Mouse (Mus musculus) cerebellum, adult 2 months (tissue): ENCODE measurements at regions not wholly inside any gene's neighbourhood (a gene's known extent, or its start where the extent isn't known, plus 50 kb on each side); places are given as distances from the start of the nearest gene placed in this dataset.

Experiments used
- DNase-seq, 2 experiments: peaks; one replicate each; pipeline ENCODE4 v3.0.0; 2021
- H3K27ac ChIP-seq: fragments of 200-500 bp; 2 replicates; pipeline ENCODE4 v1.5.1; 2012; ENCODE audit warnings: low read length, control low read depth, inconsistent platforms; ENCODE audit not compliant: insufficient read depth
- H3K27me3 ChIP-seq: fragments of 200-500 bp; 2 replicates; pipeline ENCODE4 v1.6.1; 2012; ENCODE audit warnings: inconsistent platforms, mild to moderate bottlenecking, low read length, moderate library complexity; ENCODE audit not compliant: control insufficient read depth, insufficient read depth
- H3K4me1 ChIP-seq: fragments of 200-500 bp; 2 replicates; pipeline ENCODE4 v1.6.1; 2011; ENCODE audit warnings: low read length; ENCODE audit not compliant: control insufficient read depth, insufficient read depth
- H3K4me3 ChIP-seq: fragments of 200-500 bp; replicated peaks from 2 replicates; pipeline ENCODE3; 2011; ENCODE audit warnings: mild to moderate bottlenecking, low read depth, low read length, control low read depth; ENCODE audit not compliant: insufficient read depth
- CTCF ChIP-seq: fragments of 200-500 bp; IDR thresholded peaks from 2 replicates; pipeline ENCODE4 v1.5.1; 2011; ENCODE audit warnings: low read depth, mild to moderate bottlenecking, control low read depth, low read length, moderate library complexity, borderline replicate concordance; ENCODE audit not compliant: insufficient read depth
- POLR2A ChIP-seq: fragments of 200-500 bp; IDR thresholded peaks from 2 replicates; pipeline ENCODE4 v1.6.1; 2011; ENCODE audit warnings: low read length, control low read depth, borderline replicate concordance; ENCODE audit not compliant: insufficient read depth
- WGBS: fragments of 180-500 bp; shearing (Covaris S2); methylation state at CpG from one replicate; pipeline ENCODE4 v1.1.7; 2018; 5-methylcytosine and 5-hydroxymethylcytosine counted together

DNA sequence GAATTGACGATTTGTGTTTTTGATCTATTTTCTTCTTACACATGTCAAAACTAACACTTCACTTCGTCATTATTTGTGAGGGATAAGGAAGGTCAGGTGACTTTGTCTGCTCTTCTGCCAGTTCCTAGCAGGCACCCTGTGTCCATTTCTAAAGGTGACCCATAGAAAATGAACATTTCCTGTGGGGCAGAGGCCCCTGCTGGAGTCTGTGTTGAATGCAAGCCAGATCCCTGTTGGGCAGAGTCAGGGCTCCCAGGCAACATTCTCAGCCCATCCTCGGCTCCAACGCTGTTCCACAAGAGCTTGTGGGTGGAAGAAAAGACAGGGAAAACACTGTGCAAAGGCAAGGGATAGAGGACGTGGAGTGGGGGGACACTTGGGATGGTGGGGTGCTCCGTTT, 321.2 kb upstream of the Gm5148 start:
- H3K4me1 ChIP-seq: peaks cover 5% of the 10 kb centered on the region; the same call in 1 of the 2 replicates
- DNase-seq: peak in 1 of 2 experiments; percentile 20
- TF ChIP-seq CTCF: no peak
- no peak for TF ChIP-seq POLR2A
- WGBS: 9% methylated on average over 6 of the region's 6 CpGs
- H3K27ac ChIP-seq: no peak overlapping the region
- no peaks in the 10 kb centered on the region; the same call in 1 of the 2 replicates for H3K27me3 ChIP-seq
- no peak overlapping the region for H3K4me3 ChIP-seq

DNA sequence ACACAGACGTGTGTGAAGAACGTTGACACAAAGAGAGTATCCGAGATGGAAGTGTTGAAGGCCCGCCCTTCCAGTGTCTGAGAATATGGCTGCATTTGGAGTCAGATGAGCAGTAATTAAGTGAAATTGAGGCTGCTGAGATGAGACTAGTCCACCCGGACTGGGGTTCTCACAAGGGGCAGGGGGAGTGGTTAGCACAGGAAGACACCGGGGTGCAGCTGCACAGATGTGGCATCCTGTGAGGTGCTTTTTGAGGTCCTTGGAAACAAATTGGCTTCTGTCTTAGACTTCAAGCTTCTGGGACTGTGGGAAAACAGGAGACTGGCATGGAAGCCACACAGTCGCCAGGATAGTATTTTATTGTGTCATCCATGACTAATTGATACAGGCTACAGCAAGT, 320.0 kb upstream of the Gm5148 start:
- TF ChIP-seq POLR2A (no peak), CTCF (no peak)
- peaks cover 5% of the 10 kb centered on the region; the same call in 1 of the 2 replicates for H3K4me1 ChIP-seq
- DNase-seq: no peak
- no peak overlapping the region for H3K4me3 ChIP-seq
- H3K27ac ChIP-seq: no peak overlapping the region
- WGBS: 74% methylated on average over 7 of the region's 7 CpGs
- H3K27me3 ChIP-seq: no peaks in the 10 kb centered on the region

DNA sequence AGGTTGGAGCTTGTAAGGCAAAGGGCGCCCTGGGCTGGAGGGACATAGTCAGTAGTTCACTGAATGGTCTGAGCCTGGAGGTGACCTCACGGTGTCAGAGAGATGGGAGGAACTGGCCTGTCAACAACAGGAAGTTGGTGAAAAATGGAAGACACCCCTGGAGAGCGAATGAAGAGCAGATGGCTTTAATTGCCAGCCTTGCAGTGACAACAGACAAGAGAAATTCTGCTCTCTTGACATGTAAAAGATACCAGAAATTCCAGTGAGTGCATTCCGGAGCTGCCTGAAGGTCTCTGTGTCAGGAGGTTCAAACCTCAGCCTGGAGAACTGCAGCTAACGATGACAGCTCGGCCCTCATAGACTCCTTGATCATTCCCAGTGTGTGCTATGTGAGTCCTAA, 318.3 kb upstream of the Gm5148 start:
- no peak for TF ChIP-seq POLR2A
- TF ChIP-seq CTCF: no peak
- Histone ChIP-seq H3K4me3 (no peak overlapping the region), H3K27ac (no peak overlapping the region), H3K27me3 (no peaks in the 10 kb centered on the region), H3K4me1 (peaks cover 5% of the 10 kb centered on the region; the same call in 1 of the 2 replicates)
- 84% methylated on average over 6 of the region's 6 CpGs for whole genome bisulfite sequencing
- DNase-seq: no peak

DNA sequence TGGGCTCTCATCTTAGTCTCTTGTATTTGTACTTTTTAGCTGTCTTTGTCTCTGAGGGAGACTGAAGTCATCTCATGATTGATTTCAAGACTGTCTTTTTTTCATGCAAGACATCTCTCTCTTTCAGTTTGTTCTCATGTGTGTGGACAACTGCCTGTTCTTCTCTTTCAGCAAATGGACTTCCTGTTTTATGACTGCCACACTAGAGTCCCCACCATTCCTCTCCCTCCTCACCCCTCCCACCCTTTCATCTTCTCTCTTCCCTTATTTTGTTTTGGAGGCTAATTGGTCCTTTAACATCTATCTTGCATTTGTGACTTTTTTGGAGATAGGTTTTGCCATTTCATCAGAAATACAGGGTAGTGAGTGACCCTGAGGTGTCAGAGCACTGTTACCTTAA, 311.8 kb upstream of the Gm5148 start:
- Histone ChIP-seq H3K4me1 (no peaks in the 10 kb centered on the region), H3K27ac (no peak overlapping the region), H3K27me3 (no peaks in the 10 kb centered on the region), H3K4me3 (no peak overlapping the region)
- TF ChIP-seq CTCF: no peak
- DNase-seq: no peak

DNA sequence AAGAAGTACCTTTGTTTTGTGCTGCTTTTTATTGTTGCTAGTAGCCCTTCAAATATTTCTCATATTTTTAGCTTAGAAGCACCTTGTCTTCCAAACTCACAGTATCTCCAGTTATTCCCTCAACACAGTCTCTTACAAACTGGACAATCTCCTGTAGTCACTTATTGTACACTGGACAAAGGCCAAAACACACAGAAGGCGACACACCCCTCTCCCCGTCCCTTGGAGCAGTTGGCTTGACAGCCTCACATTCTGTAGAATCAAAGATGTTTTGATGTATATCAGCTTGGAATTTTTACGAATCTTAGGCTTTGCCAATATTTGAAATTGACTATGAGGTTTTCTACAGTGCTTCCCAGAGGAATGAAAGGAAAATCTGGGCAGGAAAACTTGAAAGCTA, 309.8 kb upstream of the Gm5148 start:
- H3K27ac ChIP-seq: no peak overlapping the region
- no peak for DNase-seq
- H3K4me3 ChIP-seq: no peak overlapping the region
- TF ChIP-seq CTCF (no peak), POLR2A (no peak)
- H3K27me3 ChIP-seq: no peaks in the 10 kb centered on the region
- WGBS: 15% methylated on average over 3 of the region's 3 CpGs
- H3K4me1 ChIP-seq: no peaks in the 10 kb centered on the region

DNA sequence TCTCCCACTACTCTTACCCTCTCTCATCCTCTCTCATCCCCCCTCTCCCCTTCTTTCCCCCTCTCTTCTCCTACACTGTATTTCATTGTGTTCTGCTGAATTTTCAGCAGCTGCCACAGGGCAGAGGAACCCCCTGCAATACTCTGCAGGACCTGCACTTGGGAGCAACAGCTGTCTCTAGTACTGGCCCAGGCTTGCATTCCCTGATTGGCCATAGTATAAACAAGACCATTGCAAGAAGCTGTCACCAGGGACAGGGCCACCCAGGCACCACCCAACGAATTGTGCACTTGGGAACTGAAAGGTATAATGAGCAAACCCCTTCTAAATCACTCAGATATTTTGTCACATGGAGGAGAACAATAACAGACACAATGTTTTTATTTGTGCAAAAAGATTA, 290.5 kb upstream of the Gm5148 start:
- no peaks in the 10 kb centered on the region for H3K4me1 ChIP-seq
- no peaks in the 10 kb centered on the region for H3K27me3 ChIP-seq
- DNase-seq: no peak
- 68% methylated on average over 1 of the region's 1 CpGs for WGBS
- TF ChIP-seq CTCF: no peak
- no peak for TF ChIP-seq POLR2A
- no peak overlapping the region for H3K4me3 ChIP-seq
- H3K27ac ChIP-seq: no peak overlapping the region

DNA sequence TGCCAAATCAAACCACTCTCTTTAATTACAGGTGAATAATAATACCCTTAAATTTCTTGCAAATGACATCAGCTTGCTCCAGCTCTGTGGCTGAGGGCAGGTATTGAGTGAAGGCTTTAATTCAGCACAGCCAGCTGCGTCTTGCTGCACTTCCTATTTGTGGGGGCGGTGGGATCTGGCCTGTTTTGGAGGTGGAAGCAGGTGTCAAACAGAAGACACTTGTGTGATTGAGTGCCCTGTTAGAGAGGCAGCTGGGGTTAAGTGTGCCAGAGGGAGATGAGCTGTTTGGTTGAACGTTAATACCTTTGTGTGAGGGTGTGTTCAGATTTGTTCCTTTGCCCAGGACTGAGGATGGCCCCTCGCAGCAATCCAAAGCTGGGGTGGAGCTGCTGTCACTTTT, 284.9 kb upstream of the Gm5148 start:
- WGBS: 68% methylated on average over 4 of the region's 4 CpGs
- H3K4me1 ChIP-seq: no peaks in the 10 kb centered on the region
- H3K4me3 ChIP-seq: no peak overlapping the region

DNA sequence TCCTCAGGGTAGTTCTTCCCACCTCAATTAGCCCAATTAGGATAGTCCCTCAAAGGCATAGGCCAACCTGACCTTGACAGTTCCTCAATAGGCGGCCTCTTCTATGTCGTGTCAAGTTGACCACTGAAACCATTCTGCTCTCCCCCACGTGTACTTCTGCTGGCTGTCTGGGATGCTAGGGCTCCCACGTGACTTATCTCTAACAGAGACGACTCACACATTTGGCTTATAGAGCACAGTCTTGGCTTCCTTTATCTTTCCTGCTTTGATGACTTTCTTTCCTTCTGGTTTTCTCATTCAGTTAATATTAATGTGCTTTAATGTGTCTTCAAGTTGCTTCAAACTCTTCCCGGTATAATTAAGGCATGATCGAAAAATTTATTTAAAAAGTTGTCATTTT, 284.0 kb upstream of the Gm5148 start:
- H3K27me3 ChIP-seq: no peaks in the 10 kb centered on the region
- TF ChIP-seq CTCF (no peak), POLR2A (no peak)
- WGBS: 70% methylated on average over 7 of the region's 7 CpGs

More for the DNA sequence above, 284.9 kb upstream of the Gm5148 start:
- no peak for DNase-seq
- H3K27me3 ChIP-seq: no peaks in the 10 kb centered on the region
- H3K27ac ChIP-seq: no peak overlapping the region
- TF ChIP-seq POLR2A: no peak
- no peak for TF ChIP-seq CTCF

DNA sequence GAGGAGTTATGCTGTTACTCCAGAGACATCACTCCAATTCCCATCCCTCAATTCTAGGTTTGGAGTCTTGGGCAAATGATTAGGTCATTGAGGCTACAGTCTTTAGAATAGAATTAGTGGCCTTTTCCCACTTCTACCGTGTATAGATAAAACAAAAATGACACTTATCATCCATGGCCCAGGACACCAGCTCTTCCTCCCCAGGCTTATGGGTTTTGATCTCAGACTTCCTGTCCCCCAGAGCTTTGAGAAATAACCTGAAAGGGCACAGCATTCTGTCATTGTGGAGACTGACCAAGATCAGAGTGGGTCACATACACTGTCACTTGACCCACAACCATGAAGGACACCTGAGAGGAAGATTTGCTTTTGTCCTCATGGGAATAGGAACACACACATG, 283.3 kb upstream of the Gm5148 start:
- WGBS: 95% methylated on average over 1 of the region's 1 CpGs
- no peak for TF ChIP-seq POLR2A
- no peak for TF ChIP-seq CTCF
- Histone ChIP-seq H3K27me3 (no peaks in the 10 kb centered on the region), H3K27ac (no peak overlapping the region), H3K4me3 (no peak overlapping the region), H3K4me1 (no peaks in the 10 kb centered on the region)
- DNase-seq: no peak

More for the DNA sequence above, 284.0 kb upstream of the Gm5148 start:
- no peak for DNase-seq
- H3K4me3 ChIP-seq: no peak overlapping the region
- H3K4me1 ChIP-seq: no peaks in the 10 kb centered on the region
- no peak overlapping the region for H3K27ac ChIP-seq
